Mouse (Mus musculus): ENCODE data around the gene Cgn.
A peak's percentile ranks its signal among the peaks of the same experiment; 100 is the strongest.
"Not testable (repeated sequence)": the region's sequence is repeated elsewhere in the genome, so short reads cannot be mapped to it uniquely, and the experiment has no call there.

The Cgn gene

DNA sequence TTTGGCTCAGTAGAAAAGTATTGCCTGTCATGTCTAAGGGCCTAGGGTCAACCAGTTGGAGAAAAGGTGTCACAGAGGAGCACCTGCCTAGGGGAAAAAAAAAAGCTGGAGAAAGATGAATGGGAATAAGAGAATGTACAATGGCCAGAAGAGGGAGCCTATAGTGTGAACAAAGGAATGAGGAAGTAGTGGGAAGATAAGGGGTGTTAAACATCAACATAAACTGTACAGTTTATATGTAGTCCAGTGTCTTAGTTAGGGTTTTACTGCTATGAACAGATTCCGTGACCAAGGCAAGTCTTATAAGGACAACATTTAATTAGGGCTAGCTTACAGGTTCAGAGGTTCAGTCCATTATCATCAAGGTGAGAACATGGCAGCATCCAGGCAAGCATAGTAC lies 2.8 kb upstream of the Cgn start:
- no peak for DNase-seq

- peak; percentile 35 for DNase-seq
These were observed 959 bp upstream of the Cgn start for GRCm38 (mm10) chr3:94787122-94787780.

GRCm38 (mm10) chr3:94785958-94786357 lies 334 bp downstream of the Cgn start:
- no peak for DNase-seq

GRCm38 (mm10) chr3:94784171-94784701 lies 2.1 kb downstream of the Cgn start:
- no peak for DNase-seq

DNA sequence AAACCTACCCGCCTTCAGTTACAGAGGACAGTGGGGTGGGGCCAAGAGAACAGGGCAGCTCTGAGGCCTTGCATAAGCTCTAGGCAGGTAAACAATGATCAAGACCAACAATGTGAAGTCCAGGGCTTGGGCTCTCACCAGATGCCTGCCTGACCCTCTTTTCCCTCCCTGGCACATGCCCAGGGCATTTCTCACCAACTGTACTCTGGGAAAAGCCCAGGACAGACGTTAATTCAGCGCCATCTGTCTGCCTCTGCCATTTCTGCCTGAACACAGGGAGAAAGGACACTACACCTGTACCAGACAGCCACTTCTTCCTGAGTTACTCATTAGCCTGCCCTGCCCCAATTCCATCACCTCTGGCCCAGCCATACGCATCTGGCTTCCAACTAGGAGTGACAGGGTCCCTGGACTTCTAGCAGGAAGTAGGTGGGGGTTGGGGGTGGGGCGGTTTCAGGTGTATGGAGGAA lies 2.8 kb downstream of the Cgn start:
- DNase-seq = no peak

- no peak for DNase-seq
These were observed 3.4 kb downstream of the Cgn start for GRCm38 (mm10) chr3:94782936-94783335.

DNA sequence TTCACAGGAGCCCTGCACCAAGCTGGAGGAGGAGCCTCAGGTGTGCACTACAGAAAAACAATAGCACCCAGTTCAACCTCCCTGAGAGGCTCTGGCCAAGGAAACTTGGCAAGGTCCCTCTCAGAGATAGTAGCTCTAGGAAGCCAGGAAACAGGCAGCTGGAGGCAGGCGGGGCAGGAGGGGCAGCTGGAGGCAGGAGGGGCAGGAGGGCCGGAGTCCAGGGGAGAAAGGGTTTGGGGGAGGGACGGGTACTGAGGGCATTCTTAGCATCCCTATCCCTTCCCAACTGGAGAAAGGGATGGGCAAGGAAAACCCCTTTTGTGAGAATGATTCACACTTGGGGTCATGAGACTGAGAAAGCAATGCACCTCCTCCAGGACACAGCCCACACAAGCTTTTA lies 4.9 kb downstream of the Cgn start:
- no peak for DNase-seq

GRCm38 (mm10) chr3:94775886-94776285 lies 10.4 kb downstream of the Cgn start:
- no peak for DNase-seq

DNA sequence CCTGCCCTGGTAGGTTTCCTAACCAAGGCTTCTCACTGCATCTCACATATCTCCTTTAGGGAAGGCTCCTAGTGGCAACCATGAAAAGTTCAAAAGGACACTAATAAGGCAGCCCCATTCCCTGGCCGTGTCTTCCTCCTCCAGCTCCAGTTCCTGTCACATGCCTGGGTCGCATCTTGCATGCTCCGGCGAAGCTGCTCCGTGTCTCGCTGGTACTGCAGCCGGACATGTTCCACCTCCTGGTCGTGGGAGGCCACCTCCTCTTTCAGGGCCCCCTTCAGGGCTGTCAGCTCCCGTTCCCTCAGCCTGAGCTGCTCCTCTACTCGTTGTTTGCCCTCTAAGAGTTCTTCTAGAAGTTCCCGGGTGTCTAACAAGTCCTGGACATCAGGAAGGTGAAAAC lies 12.3 kb downstream of the Cgn start:
- no peak for DNase-seq

DNA sequence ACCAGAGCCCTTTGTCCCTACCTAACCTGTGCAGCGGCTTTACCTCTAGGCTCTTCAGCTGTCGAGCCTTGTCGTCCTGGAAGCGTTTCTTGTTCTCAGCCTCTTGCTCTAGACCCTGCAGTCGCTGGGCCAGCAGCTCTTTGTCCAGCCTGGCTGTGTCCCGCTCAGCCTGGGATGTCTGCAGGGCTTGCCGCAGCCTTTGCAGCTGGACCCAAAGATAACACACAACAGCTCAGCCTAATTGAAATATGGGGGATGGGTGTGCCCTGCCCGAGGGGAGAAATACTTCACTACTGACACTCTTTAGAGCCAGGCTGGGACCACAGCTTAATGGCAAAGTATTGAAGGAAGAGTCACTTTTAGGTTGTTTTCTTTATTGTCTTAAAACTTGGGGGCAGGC lies 20.8 kb downstream of the Cgn start:
- not testable (repeated sequence) for DNase-seq

GRCm38 (mm10) chr3:94764545-94765292 lies 21.6 kb downstream of the Cgn start:
- not testable (repeated sequence) for DNase-seq

DNA sequence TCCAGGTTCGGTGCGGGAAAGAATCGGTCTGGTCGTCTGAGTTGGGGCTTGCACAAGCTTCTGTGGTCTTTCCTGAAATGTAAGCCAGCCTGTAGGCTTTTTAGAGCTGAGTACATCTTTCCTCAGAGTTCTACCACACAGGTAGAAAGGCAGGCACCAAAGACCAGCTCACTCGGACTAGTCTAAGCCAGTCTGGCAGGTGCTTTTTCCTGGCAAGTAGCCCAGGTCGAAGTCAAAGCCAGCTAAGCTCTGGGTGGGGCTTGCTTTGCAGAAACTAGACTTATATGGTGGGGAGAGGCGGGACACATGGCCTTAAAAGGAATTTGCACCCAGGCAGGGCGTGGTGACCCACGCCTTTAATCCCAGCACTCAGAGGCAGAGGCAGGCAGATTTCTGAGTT lies 27.9 kb downstream of the Cgn start:
- DNase-seq = not testable (repeated sequence)

- not testable (repeated sequence) for DNase-seq
These were observed 28.3 kb downstream of the Cgn start for GRCm38 (mm10) chr3:94758056-94758409.

DNA sequence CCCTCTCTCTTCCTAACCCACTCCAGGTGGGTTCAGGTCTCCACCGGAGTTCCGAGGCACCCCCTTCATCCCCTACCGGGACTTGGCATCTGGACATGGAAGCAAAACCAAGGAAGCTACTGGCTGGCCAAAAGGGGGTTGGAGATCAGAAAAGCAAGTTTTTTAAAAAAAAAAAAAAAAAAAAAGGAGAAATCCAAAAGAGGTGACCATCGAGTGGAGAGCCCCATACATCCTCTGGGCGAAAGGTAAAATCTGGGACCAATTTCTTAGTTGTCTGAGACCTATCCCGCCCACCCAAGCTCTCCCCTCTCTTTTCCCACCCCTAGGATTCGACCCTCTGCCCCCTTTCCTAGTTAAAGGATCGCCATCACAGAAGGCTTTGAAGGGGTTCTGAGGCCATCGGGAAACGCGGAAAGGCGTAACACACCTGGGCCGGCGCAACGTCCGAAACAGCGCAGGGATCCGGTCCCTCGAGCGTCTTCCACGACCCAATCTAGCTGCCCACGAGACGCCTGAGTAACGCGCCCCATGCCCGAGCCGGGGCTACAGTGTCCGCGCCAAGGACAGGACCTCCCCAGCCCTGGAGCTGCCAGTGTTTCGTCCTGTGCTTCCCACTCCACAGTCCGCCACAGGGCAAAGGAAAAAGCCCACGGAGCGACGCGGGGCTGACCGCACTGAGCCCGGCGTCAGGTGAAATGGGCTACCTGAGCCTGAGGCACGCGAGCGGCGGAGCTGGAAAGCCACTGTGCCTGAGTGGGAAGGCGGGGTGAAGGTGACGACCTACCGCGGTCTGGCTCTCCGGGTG lies 28.8 kb downstream of the Cgn start:
- DNase-seq = peak; percentile 8

GRCm38 (mm10) chr3:94745691-94746090 lies 40.6 kb downstream of the Cgn start:
- DNase-seq = no peak

DNA sequence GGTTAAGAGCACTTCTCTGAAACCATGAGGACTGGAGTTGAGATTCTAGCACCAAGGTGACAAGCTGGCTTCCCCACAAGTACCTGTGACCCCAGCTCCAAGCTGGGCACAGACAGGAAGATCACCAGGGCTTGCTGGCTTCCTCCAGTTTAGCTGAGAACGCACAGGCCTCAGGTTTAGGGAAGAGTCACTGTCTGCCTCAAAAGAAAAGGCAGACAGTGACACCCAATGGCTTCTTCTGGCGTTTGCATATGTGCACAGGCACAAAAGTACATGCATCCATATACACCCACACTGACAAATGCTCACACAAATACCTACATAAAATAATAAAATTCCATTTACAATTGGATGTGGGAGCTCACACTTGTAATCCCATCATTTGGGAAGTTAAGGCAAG lies 62.7 kb downstream of the Cgn start:
- not testable (repeated sequence) for DNase-seq

DNA sequence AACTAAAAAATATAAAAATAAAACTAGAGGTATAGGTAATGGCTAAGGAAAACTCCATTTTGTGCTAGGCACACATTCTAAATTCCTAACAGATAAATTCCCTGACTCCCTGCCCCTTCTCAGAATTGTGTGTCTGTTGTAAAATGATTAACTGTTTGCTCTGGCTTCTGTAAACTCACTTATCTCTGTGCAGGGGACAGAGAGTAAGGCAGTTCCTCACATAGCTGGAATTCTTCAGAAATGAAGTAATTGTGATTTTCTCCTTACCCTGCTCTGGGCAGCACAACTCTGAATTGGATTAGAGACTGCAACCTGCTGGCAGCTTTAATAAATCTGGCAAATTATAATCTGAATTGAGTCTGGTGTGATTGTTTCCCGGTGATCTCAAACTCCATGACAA lies 68.0 kb downstream of the Cgn start:
- not testable (repeated sequence) for DNase-seq

- not testable (repeated sequence) for DNase-seq
These were observed 72.9 kb downstream of the Cgn start for GRCm38 (mm10) chr3:94713424-94713823.

DNA sequence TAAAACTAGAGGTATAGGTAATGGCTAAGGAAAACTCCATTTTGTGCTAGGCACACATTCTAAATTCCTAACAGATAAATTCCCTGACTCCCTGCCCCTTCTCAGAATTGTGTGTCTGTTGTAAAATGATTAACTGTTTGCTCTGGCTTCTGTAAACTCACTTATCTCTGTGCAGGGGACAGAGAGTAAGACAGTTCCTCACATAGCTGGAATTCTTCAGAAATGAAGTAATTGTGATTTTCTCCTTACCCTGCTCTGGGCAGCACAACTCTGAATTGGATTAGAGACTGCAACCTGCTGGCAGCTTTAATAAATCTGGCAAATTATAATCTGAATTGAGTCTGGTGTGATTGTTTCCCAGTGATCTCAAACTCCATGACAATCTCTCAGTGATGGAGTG lies 75.7 kb downstream of the Cgn start:
- not testable (repeated sequence) for DNase-seq
